Mouse (Mus musculus) adrenal gland, postnatal 10 days (tissue): ENCODE measurements around the gene Sbsn. TPM values are rescaled to one million over a fixed set of nuclear protein-coding genes. Genes with fewer than 3 reads are reported as not detected.

Source experiments
- DNase-seq: peaks from one replicate; pipeline ENCODE4 v3.0.0; 2021; ENCODE audit warnings: mixed read lengths
- total RNA-seq, 2 experiments: library from RNA; stranded (reverse); gene quantifications; 2 replicates each; pipeline ENCODE4 v1.2.3; 2021

Sbsn gene
- total RNA-seq, 2 experiments from 2014 or later = 25.4 to 34.6 TPM

- no peak for DNase-seq
Observed at GRCm38 (mm10) chr7:30804026-30804715, 52.9 kb downstream of the Sbsn start.

Other genes with a start within 250 kb of the Sbsn start
- 10 to 100 TPM in 1 of 2 experiments, 1 to 10 TPM in 1; 5.0 to 11.7 TPM for gene Arhgap33, start 216.4 kb upstream of the Sbsn start, total RNA-seq
- gene Hspb6, start 199.3 kb upstream of the Sbsn start, total RNA-seq = 10 to 100 TPM; 25.5 to 68.9 TPM
- 10 to 100 TPM in 1 of 2 experiments, 1 to 10 TPM in 1; 5.3 to 10.1 TPM for gene Proser3, start 199.2 kb upstream of the Sbsn start, total RNA-seq
- 10 to 100 TPM; 34.4 to 40.5 TPM for gene Lin37, start 191.6 kb upstream of the Sbsn start, total RNA-seq
- 10 to 100 TPM; 61.4 to 71.1 TPM for gene U2af1l4, start 188.2 kb upstream of the Sbsn start, total RNA-seq
- gene Gm49396, start 188.1 kb upstream of the Sbsn start, total RNA-seq = 1 to 10 TPM; 2.4 to 7.1 TPM
- 100 to 1,000 TPM; 119 to 128 TPM for gene Psenen, start 187.8 kb upstream of the Sbsn start, total RNA-seq
- 1 to 10 TPM; 2.6 to 4.7 TPM for gene Igflr1, start 186.0 kb upstream of the Sbsn start, total RNA-seq
- gene Kmt2b, start 162.7 kb upstream of the Sbsn start, total RNA-seq = 10 to 100 TPM; 34.9 to 48.7 TPM
- gene Zbtb32, start 152.6 kb upstream of the Sbsn start, total RNA-seq = under 1 TPM; 0.18 to 0.27 TPM
- under 1 TPM; 0.33 to 0.48 TPM for gene Upk1a, start 138.6 kb upstream of the Sbsn start, total RNA-seq
- gene Cox6b1, start 125.3 kb upstream of the Sbsn start, total RNA-seq = 1,000 to 10,000 TPM; 3,012 to 3,285 TPM
- not detected for gene Etv2, start 115.6 kb upstream of the Sbsn start, total RNA-seq
- gene Rbm42, start 101.2 kb upstream of the Sbsn start, total RNA-seq = 10 to 100 TPM; 64.5 to 72.9 TPM
- 10 to 100 TPM; 10.5 to 12.4 TPM for gene Haus5, start 86.5 kb upstream of the Sbsn start, total RNA-seq
- not detected for gene Pmis2, start 79.9 kb upstream of the Sbsn start, total RNA-seq
- gene 2200002J24Rik, start 52.5 kb upstream of the Sbsn start, total RNA-seq = 1 to 10 TPM in 1 of 2 experiments, not detected in 1; 2.6 TPM
- 1 to 10 TPM; 2.3 to 3.1 TPM for gene Atp4a, start 39.3 kb upstream of the Sbsn start, total RNA-seq
- gene Tmem147, start 21.9 kb upstream of the Sbsn start, total RNA-seq = 100 to 1,000 TPM; 246 to 247 TPM
- gene Gapdhs, start 7.8 kb upstream of the Sbsn start, total RNA-seq = not detected
- gene Dmkn, start 12.3 kb downstream of the Sbsn start, total RNA-seq = 1 to 10 TPM; 2.6 to 3.9 TPM
- 1 to 10 TPM; 1.5 to 1.6 TPM for gene Krtdap, start 36.4 kb downstream of the Sbsn start, total RNA-seq
- gene Ffar2, start 72.3 kb downstream of the Sbsn start, total RNA-seq = 1 to 10 TPM in 1 of 2 experiments, under 1 TPM in 1; 0.94 to 1.7 TPM
- gene Ffar3, start 104.7 kb downstream of the Sbsn start, total RNA-seq = under 1 TPM; 0.27 to 0.88 TPM
- gene Ffar1, start 110.1 kb downstream of the Sbsn start, total RNA-seq = under 1 TPM; 0.09 to 0.12 TPM
- 1 to 10 TPM; 3.3 to 5.1 TPM for gene Cd22, start 128.9 kb downstream of the Sbsn start, total RNA-seq
- under 1 TPM; 0.45 to 0.58 TPM for gene Mag, start 163.4 kb downstream of the Sbsn start, total RNA-seq
- gene Hamp2, start 173.2 kb downstream of the Sbsn start, total RNA-seq = 1 to 10 TPM in 1 of 2 experiments, not detected in 1; 1.1 TPM
- gene Hamp, start 192.6 kb downstream of the Sbsn start, total RNA-seq = 1 to 10 TPM in 1 of 2 experiments, under 1 TPM in 1; 0.88 to 1.3 TPM
- 100 to 1,000 TPM; 105 to 108 TPM for gene Usf2, start 205.3 kb downstream of the Sbsn start, total RNA-seq
- 10 to 100 TPM; 11.2 to 21.6 TPM for gene Lsr, start 222.0 kb downstream of the Sbsn start, total RNA-seq
- under 1 TPM; 0.39 to 0.63 TPM for gene Fam187b, start 222.3 kb downstream of the Sbsn start, total RNA-seq